Mouse (Mus musculus): ENCODE measurements at regions not wholly inside any gene's neighbourhood (a gene's known extent, or its start where the extent isn't known, plus 50 kb on each side); places are given as distances from the start of the nearest gene placed in this dataset.

GRCm38 (mm10) chr6:36645415-36645814 lies 164.6 kb downstream of the Ptn start:
- ATAC-seq (replicated peaks; ENCODE audit: low FRiP score, low read depth) (no peak), DNase-seq (ENCODE audit: low spot score) (no peak)
- Histone ChIP-seq H3K4me2 (ENCODE audit: low read length) (no peak overlapping the region), H3K27me3 (ENCODE audit: insufficient read depth, low read length) (no peaks in the 10 kb centered on the region), H3K4me3 (replicated peaks; ENCODE audit: low read depth, low read length) (no peak overlapping the region), H3K9me3 (replicated peaks; ENCODE audit: low read length) (no peaks in the 10 kb centered on the region), H3K27ac (no peak overlapping the region), H3K36me3 (ENCODE audit: insufficient read depth, low read length) (no peaks in the 10 kb centered on the region), H3K9ac (ENCODE audit: low read depth, low read length) (no peak overlapping the region), H3K4me1 (replicated peaks; ENCODE audit: insufficient read depth, low read length) (no peaks in the 10 kb centered on the region)
- 79% methylated on average over 2 of the region's 2 CpGs for WGBS
- TF ChIP-seq CTCF (IDR thresholded peaks at IDR 0.05; ENCODE audit: low read depth), result no peak

GRCm38 (mm10) chr6:36644880-36645279 lies 165.1 kb downstream of the Ptn start:
- H3K4me3 ChIP-seq (replicated peaks; ENCODE audit: low read depth, low read length), result no peak overlapping the region
- WGBS, result 56% methylated on average over 7 of the region's 7 CpGs
- no peaks in the 10 kb centered on the region for H3K9me3 ChIP-seq (replicated peaks; ENCODE audit: low read length)
- no peak for ATAC-seq (replicated peaks; ENCODE audit: low FRiP score, low read depth)
- no peak for DNase-seq (ENCODE audit: low spot score)
- TF ChIP-seq CTCF (IDR thresholded peaks at IDR 0.05; ENCODE audit: low read depth), result no peak
- H3K4me2 ChIP-seq (ENCODE audit: low read length), result no peak overlapping the region
- H3K36me3 ChIP-seq (ENCODE audit: insufficient read depth, low read length), result no peaks in the 10 kb centered on the region
- no peak overlapping the region for H3K27ac ChIP-seq
- H3K4me1 ChIP-seq (replicated peaks; ENCODE audit: insufficient read depth, low read length), result no peaks in the 10 kb centered on the region
- H3K27me3 ChIP-seq (ENCODE audit: insufficient read depth, low read length), result no peaks in the 10 kb centered on the region
- H3K9ac ChIP-seq (ENCODE audit: low read depth, low read length), result no peak overlapping the region

DNA sequence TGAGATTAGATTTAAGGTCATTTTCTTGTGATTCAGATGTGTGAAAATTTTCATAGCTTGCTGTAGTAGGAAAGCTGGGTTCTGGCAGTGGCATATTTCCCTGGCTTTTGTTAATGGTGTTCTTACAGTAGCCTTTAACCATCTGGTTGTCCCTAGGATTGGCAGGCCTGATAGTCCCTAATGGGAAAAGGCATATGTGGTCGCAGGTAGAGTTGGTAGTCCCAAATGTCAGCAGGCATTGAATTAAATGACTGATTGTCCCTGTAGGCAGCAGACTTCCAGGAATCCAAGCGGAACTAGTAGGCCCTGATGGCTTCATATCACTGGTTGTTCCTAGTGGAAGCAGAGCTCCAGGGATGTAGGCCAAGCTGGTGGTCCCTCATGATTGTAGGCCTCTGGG lies 173.0 kb downstream of the Ptn start:
- no peak for TF ChIP-seq CTCF (IDR thresholded peaks at IDR 0.05; ENCODE audit: low read depth)
- no peak for DNase-seq (ENCODE audit: low spot score)
- H3K36me3 ChIP-seq (ENCODE audit: insufficient read depth, low read length), result no peaks in the 10 kb centered on the region
- H3K4me3 ChIP-seq (replicated peaks; ENCODE audit: low read depth, low read length), result no peak overlapping the region
- H3K9me3 ChIP-seq (replicated peaks; ENCODE audit: low read length), result no peaks in the 10 kb centered on the region
- ATAC-seq (replicated peaks; ENCODE audit: low FRiP score, low read depth), result no peak
- H3K27ac ChIP-seq, result no peak overlapping the region
- 88% methylated on average over 2 of the region's 2 CpGs for WGBS
- no peak overlapping the region for H3K4me2 ChIP-seq (ENCODE audit: low read length)
- H3K4me1 ChIP-seq (replicated peaks; ENCODE audit: insufficient read depth, low read length), result no peaks in the 10 kb centered on the region
- no peaks in the 10 kb centered on the region for H3K27me3 ChIP-seq (ENCODE audit: insufficient read depth, low read length)
- no peak overlapping the region for H3K9ac ChIP-seq (ENCODE audit: low read depth, low read length)

GRCm38 (mm10) chr6:36627648-36628047 lies 182.4 kb downstream of the Ptn start:
- WGBS, result 67% methylated on average over 2 of the region's 2 CpGs
- Histone ChIP-seq H3K27me3 (ENCODE audit: insufficient read depth, low read length) (no peaks in the 10 kb centered on the region), H3K4me2 (ENCODE audit: low read length) (no peak overlapping the region), H3K27ac (no peak overlapping the region), H3K9me3 (replicated peaks; ENCODE audit: low read length) (no peaks in the 10 kb centered on the region), H3K36me3 (ENCODE audit: insufficient read depth, low read length) (no peaks in the 10 kb centered on the region), H3K4me3 (replicated peaks; ENCODE audit: low read depth, low read length) (no peak overlapping the region), H3K9ac (ENCODE audit: low read depth, low read length) (no peak overlapping the region), H3K4me1 (replicated peaks; ENCODE audit: insufficient read depth, low read length) (no peaks in the 10 kb centered on the region)
- no peak for TF ChIP-seq CTCF (IDR thresholded peaks at IDR 0.05; ENCODE audit: low read depth)
- ATAC-seq (replicated peaks; ENCODE audit: low FRiP score, low read depth) (no peak), DNase-seq (ENCODE audit: low spot score) (no peak)

GRCm38 (mm10) chr6:36608281-36608970 lies 201.6 kb downstream of the Ptn start:
- no peaks in the 10 kb centered on the region for H3K9me3 ChIP-seq (replicated peaks; ENCODE audit: low read length)
- H3K4me2 ChIP-seq (ENCODE audit: low read length), result no peak overlapping the region
- DNase-seq (ENCODE audit: low spot score) (peak; percentile 15), ATAC-seq (replicated peaks; ENCODE audit: low FRiP score, low read depth) (no peak)
- no peaks in the 10 kb centered on the region for H3K4me1 ChIP-seq (replicated peaks; ENCODE audit: insufficient read depth, low read length)
- H3K36me3 ChIP-seq (ENCODE audit: insufficient read depth, low read length), result no peaks in the 10 kb centered on the region
- 28% methylated on average over 10 of the region's 10 CpGs for WGBS
- no peak overlapping the region for H3K9ac ChIP-seq (ENCODE audit: low read depth, low read length)
- H3K27me3 ChIP-seq (ENCODE audit: insufficient read depth, low read length), result no peaks in the 10 kb centered on the region
- TF ChIP-seq CTCF (IDR thresholded peaks at IDR 0.05; ENCODE audit: low read depth), result no peak
- H3K4me3 ChIP-seq (replicated peaks; ENCODE audit: low read depth, low read length), result no peak overlapping the region
- no peak overlapping the region for H3K27ac ChIP-seq

- Histone ChIP-seq H3K4me3 (replicated peaks; ENCODE audit: low read depth, low read length) (no peak overlapping the region), H3K4me2 (ENCODE audit: low read length) (no peak overlapping the region), H3K4me1 (replicated peaks; ENCODE audit: insufficient read depth, low read length) (no peaks in the 10 kb centered on the region), H3K27me3 (ENCODE audit: insufficient read depth, low read length) (no peaks in the 10 kb centered on the region), H3K9me3 (replicated peaks; ENCODE audit: low read length) (no peaks in the 10 kb centered on the region), H3K27ac (no peak overlapping the region), H3K9ac (ENCODE audit: low read depth, low read length) (no peak overlapping the region), H3K36me3 (ENCODE audit: insufficient read depth, low read length) (no peaks in the 10 kb centered on the region)
- ATAC-seq (replicated peaks; ENCODE audit: low FRiP score, low read depth) (no peak), DNase-seq (ENCODE audit: low spot score) (no peak)
- WGBS, result 74% methylated on average over 4 of the region's 4 CpGs
- TF ChIP-seq CTCF (IDR thresholded peaks at IDR 0.05; ENCODE audit: low read depth), result no peak
These were observed 204.3 kb downstream of the Ptn start for GRCm38 (mm10) chr6:36605578-36606205.

Data from kidney, postnatal 0 days (tissue).